Mouse (Mus musculus): ENCODE measurements around the gene Nmt1.

- TF ChIP-seq CTCF (IDR thresholded peaks at IDR 0.05; ENCODE audit: low read depth) (no peak), EP300 (IDR thresholded peaks at IDR 0.05; ENCODE audit: low read depth) (no peak)
Measured at GRCm38 (mm10) chr11:103050153-103050552, 22.2 kb downstream of the Nmt1 start.
